Mouse (Mus musculus): ENCODE data around the gene A26c2. TPM values are rescaled to one million over a fixed set of nuclear protein-coding genes. Genes with fewer than 3 reads are reported as not detected.

Gene A26c2
- not detected for polyA plus RNA-seq (2017; shearing (Covaris generic))

DNA sequence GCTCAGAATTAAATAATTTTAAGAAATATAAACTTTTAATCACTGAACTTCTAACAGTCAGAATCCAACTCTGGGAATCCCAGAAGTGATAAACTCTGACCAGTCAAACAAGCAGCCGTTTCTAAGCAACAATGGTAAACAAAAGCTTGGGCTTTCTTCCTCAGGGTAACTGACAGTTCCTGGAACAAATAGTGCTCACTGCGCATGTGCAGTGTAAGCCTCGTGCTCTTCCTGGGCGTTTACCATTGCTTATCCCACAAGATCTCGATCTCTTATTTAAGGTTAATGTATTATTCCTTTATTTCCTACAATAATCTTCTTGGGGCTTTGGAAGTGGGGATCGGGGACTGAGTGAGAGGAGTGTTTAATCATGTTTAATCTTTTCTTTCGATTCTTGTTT, at the start of gene A26c2:
Gene A26c2 (minus strand): TSS at position 101 of the 400 bp plus-strand sequence.
- no peak for ATAC-seq

DNA sequence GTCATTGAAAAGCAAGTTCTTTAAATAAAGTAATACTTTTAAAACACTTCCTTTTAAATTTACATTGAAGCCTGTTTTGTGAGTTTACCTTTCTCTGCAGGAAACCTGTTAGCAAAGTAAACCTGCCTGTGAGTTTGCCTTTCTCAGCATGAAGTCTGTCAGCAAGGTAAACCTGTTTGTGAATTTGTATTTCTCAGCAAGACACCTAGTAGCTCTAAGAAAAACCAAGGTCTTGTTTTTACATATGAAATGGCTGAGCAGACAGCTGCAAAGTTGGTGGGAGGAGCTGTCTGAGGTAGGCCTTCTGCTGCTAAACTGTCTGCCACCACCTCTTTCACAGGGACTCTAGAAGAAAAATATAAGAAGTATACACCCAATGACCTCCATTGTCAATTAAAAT, 28.0 kb upstream of the A26c2 start:
- ATAC-seq: no peak
